9 mouse cellular contexts compared by ENCODE assay signal in the genomic region with DNA sequence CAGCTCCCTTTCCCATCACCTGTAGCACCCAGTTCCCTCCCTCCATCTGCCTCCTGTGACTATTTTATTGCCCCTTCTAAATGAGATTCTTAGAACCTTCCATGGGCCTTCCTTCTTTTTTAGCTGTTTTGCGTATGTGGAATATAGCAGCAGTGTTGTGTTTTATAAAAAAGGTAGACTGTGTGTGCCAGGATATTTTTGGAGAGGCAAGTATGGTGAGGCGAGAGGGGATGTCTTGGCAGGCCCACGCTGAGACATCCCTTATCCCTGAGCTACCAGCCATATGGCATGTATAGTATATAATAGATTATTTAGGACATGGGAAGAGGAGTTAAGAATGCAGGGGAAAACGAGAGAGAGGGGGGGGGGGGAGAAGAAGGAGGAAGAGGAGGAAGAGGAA.
"Had no signal": no experiment of that assay in that cellular context is flagged by ENCODE, and none has a peak within 500 bp of the region (broad histone marks: within the 10 kb centered on the region; RNA-seq: fewer than 3 reads in every experiment).

No protein-coding gene starts in this region.

- DNase-seq: kidney, adult 8-10 months; kidney, postnatal 10 days; kidney, postnatal 36 days; layer of hippocampus, postnatal 36 days; liver, postnatal 0 days; lung, embryonic 14.5 days; retina, postnatal 1 day; right cerebral cortex, postnatal 4 days; thymus, postnatal 25 days had no signal
